Comparison of ENCODE assay signal across 8 mouse cellular contexts in genomic region chr11:120617519-120618112, GRCm38 (mm10). TPM values are rescaled to one million over a fixed set of nuclear protein-coding genes. Genes with fewer than 3 reads are reported as not detected.
DNase-seq lines count a peak whose midpoint lies in the region; ATAC-seq and TF ChIP-seq lines count a peak whose summit lies in the region.

Gene Pcyt2, minus strand, starts transcription at chr11:120617936.

- peak within 1 kb of the TSS; percentile 83 for H3K4me3 ChIP-seq in ES-Bruce4 (ENCODE audit: low read depth, low read length)
- peak within 1 kb of the TSS; percentile 84 for H3K4me3 ChIP-seq in forebrain, embryonic 14.5 days (ENCODE audit: low read depth, low read length)
- H3K4me3 ChIP-seq in neural tube, embryonic 15.5 days (replicated peaks) = peak within 1 kb of the TSS; percentile 92

- peak within 1 kb of the TSS; percentile 65 for H3K9ac ChIP-seq in ES-Bruce4 (ENCODE audit: low read depth, poor library complexity, severe bottlenecking)
- H3K9ac ChIP-seq in forebrain, embryonic 14.5 days (ENCODE audit: low read length) = peak within 1 kb of the TSS; percentile 90
- H3K9ac ChIP-seq in neural tube, embryonic 15.5 days (replicated peaks) = peak within 1 kb of the TSS; percentile 85

- no peaks in the 10 kb centered on the region for H3K27me3 ChIP-seq in ES-Bruce4 (ENCODE audit: control insufficient read depth, insufficient read depth, low read length, poor library complexity, severe bottlenecking)
- no peaks in the 10 kb centered on the region for H3K27me3 ChIP-seq in forebrain, embryonic 14.5 days (replicated peaks; ENCODE audit: control insufficient read depth, insufficient read depth, low read length)
- no peaks in the 10 kb centered on the region for H3K27me3 ChIP-seq in neural tube, embryonic 15.5 days (replicated peaks)

- H3K9me3 ChIP-seq in ES-Bruce4 (replicated peaks; ENCODE audit: control insufficient read depth, insufficient read depth, low read length, poor library complexity, severe bottlenecking) = no peaks in the 10 kb centered on the region
- H3K9me3 ChIP-seq in forebrain, embryonic 14.5 days (replicated peaks; ENCODE audit: control insufficient read depth, low read length) = no peaks in the 10 kb centered on the region
- H3K9me3 ChIP-seq in neural tube, embryonic 15.5 days (replicated peaks) = no peaks in the 10 kb centered on the region

- TF ChIP-seq POLR2A in ES-Bruce4 (IDR thresholded peaks at IDR 0.05; ENCODE audit: insufficient read depth, low read length) = peak; percentile 58

- TF ChIP-seq CTCF in ES-Bruce4 (IDR thresholded peaks at IDR 0.05; ENCODE audit: low read depth, low read length) = no peak

- peak; percentile 94 for DNase-seq in forebrain, embryonic 14.5 days (ENCODE audit: low spot score)
- peak; percentile 89 to 94 for DNase-seq in heart, postnatal 14 days
- DNase-seq in layer of hippocampus, adult 11-12 months (ENCODE audit: low spot score) = peak; percentile 93
- DNase-seq in lung, adult 18-20 months = peak; percentile 92 to 95
- peak; percentile 91 for DNase-seq in testis, postnatal 14 days (ENCODE audit: low spot score)

- peak within 1 kb of the TSS; percentile 82 for H3K4me2 ChIP-seq in forebrain, embryonic 14.5 days (ENCODE audit: low read length)
- peak within 1 kb of the TSS; percentile 82 for H3K4me2 ChIP-seq in neural tube, embryonic 15.5 days

- peak; percentile 57 for ATAC-seq in cerebellum, adult (ENCODE audit: insufficient number of reproducible peaks, low FRiP score, low TSS enrichment)
- ATAC-seq in forebrain, embryonic 14.5 days = peak; percentile 97
- ATAC-seq in neural tube, embryonic 15.5 days (ENCODE audit: low FRiP score) = peak; percentile 97

- 1% methylated on average over 56 of the region's 56 CpGs for WGBS in forebrain, embryonic 14.5 days
- under 1% methylated on average over 56 of the region's 56 CpGs for WGBS in neural tube, embryonic 15.5 days

- intact Hi-C loops in heart, postnatal 14 days (cut with DNase I) = loop anchor here (2.0 kb wide), 1 partner anchor 95 kb away; the partner anchor contains the start of genes Cenpx and Lrrc45

- no peak for TF ChIP-seq EP300 in ES-Bruce4 (IDR thresholded peaks at IDR 0.05; ENCODE audit: insufficient read depth, low read depth, low read length)

- H3K36me3 ChIP-seq in ES-Bruce4 (ENCODE audit: control insufficient read depth, insufficient read depth, low read length, poor library complexity, severe bottlenecking) = peaks cover 9% of the 10 kb centered on the region
- peaks cover 61% of the 10 kb centered on the region for H3K36me3 ChIP-seq in forebrain, embryonic 14.5 days (ENCODE audit: control insufficient read depth, insufficient read depth, low read length)
- peaks cover 59% of the 10 kb centered on the region for H3K36me3 ChIP-seq in neural tube, embryonic 15.5 days

- peak within 1 kb of the TSS; percentile 74 for H3K27ac ChIP-seq in ES-Bruce4 (ENCODE audit: insufficient read depth, low read length)
- H3K27ac ChIP-seq in forebrain, embryonic 14.5 days (ENCODE audit: low read depth, low read length) = peak within 1 kb of the TSS; percentile 60; the same call in 1 of the 2 replicates
- H3K27ac ChIP-seq in neural tube, embryonic 15.5 days (replicated peaks) = peak within 1 kb of the TSS; percentile 93

- H3K4me1 ChIP-seq in ES-Bruce4 (ENCODE audit: control insufficient read depth, insufficient read depth, low read length) = peaks cover 4% of the 10 kb centered on the region
- peaks cover 8% of the 10 kb centered on the region for H3K4me1 ChIP-seq in forebrain, embryonic 14.5 days (ENCODE audit: control insufficient read depth, insufficient read depth, low read length)
- H3K4me1 ChIP-seq in neural tube, embryonic 15.5 days = peaks cover 27% of the 10 kb centered on the region

RNA-seq across cellular contexts. Expression of gene Pcyt2, which starts in this region (rescaled TPM):
- polyA plus RNA-seq in ES-Bruce4 (2011; ENCODE audit: insufficient read depth, insufficient read length, low read depth, missing spikeins) = 37.0 and 39.6 TPM in 2 replicates
- polyA plus RNA-seq in forebrain, embryonic 14.5 days (2014; fragmentation: Nextera tagmentation; extraction: Ambion mirVana) = 113 and 134 TPM in 2 replicates
- total RNA-seq in heart, postnatal 14 days (2021) = 10 to 100 TPM; 47.7 to 49.4 TPM
- 224 and 248 TPM in 2 replicates for polyA plus RNA-seq in neural tube, embryonic 15.5 days (2015; fragmentation: Nextera tagmentation; extraction: Ambion mirVana)

Comparison
In these comparisons a context has a peak if more than half of its experiments do, and no peak if none do; other contexts are left out.
1. Peak in every context shown above with its lines: DNase-seq, ATAC-seq, H3K4me3 ChIP-seq and H3K27ac ChIP-seq.